Mouse (Mus musculus): ENCODE results near the gene Dazl.

- TF ChIP-seq CTCF (IDR thresholded peaks at IDR 0.05; ENCODE audit: extremely low read depth, insufficient read length, insufficient replicate concordance, low read depth, low read length) = no peak
- TF ChIP-seq POLR2A (IDR thresholded peaks at IDR 0.05; ENCODE audit: low read depth, low read length) = no peak
Measured at GRCm38 (mm10) chr17:50334694-50335093, 41.3 kb upstream of the Dazl start.

All from small intestine, adult 2 months (tissue).